Mouse (Mus musculus) limb, embryonic 14.5 days (tissue): ENCODE data around the gene Ctdsp2. TPM values are rescaled to one million over a fixed set of nuclear protein-coding genes. Genes with fewer than 3 reads are reported as not detected.

Experiments
- ATAC-seq: fragments of 200-750 bp; cut with Nextera tagmentation; 2 replicates; pipeline ENCODE4 v1.8.0; 2017; ENCODE audit warnings: low read depth, moderate number of reproducible peaks, moderate TSS enrichment; ENCODE audit not compliant: low FRiP score
- DNase-seq: peaks from one replicate; pipeline ENCODE4 v3.0.0-alpha.2; 2015; ENCODE audit warnings: low spot score
- H3K27ac ChIP-seq: fragments of 300-500 bp; sonication (generic); replicated peaks from 2 replicates; pipeline ENCODE4 v1.5.1; 2014; ENCODE audit warnings: low read depth, mild to moderate bottlenecking, low read length, moderate library complexity, mixed read lengths
- H3K27me3 ChIP-seq: fragments of 300-500 bp; sonication (generic); 2 replicates; pipeline ENCODE4 v1.6.1; 2014; ENCODE audit warnings: low read length, mixed read lengths; ENCODE audit not compliant: control insufficient read depth, insufficient read depth
- H3K36me3 ChIP-seq: fragments of 300-500 bp; sonication (generic); 2 replicates; pipeline ENCODE4 v1.6.1; 2014; ENCODE audit warnings: mild to moderate bottlenecking, low read length, moderate library complexity, mixed read lengths; ENCODE audit not compliant: control insufficient read depth, insufficient read depth
- H3K4me1 ChIP-seq: fragments of 300-500 bp; sonication (generic); 2 replicates; pipeline ENCODE4 v1.6.1; 2014; ENCODE audit warnings: antibody characterized with exemption, low read length, mixed read lengths; ENCODE audit not compliant: control insufficient read depth, insufficient read depth
- H3K4me2 ChIP-seq: fragments of 300-500 bp; sonication (generic); replicated peaks from 2 replicates; pipeline ENCODE4 v1.6.1; 2014; ENCODE audit warnings: low read depth, mild to moderate bottlenecking, low read length, moderate library complexity; ENCODE audit not compliant: severe bottlenecking
- H3K4me3 ChIP-seq: fragments of 300-500 bp; sonication (generic); replicated peaks from 2 replicates; pipeline ENCODE4 v1.5.1; 2014; ENCODE audit warnings: low read length
- H3K9ac ChIP-seq: fragments of 300-500 bp; sonication (generic); 2 replicates; pipeline ENCODE4 v1.6.1; 2014; ENCODE audit warnings: mild to moderate bottlenecking, low read depth, low read length, moderate library complexity; ENCODE audit not compliant: severe bottlenecking
- H3K9me3 ChIP-seq: fragments of 300-500 bp; sonication (generic); 2 replicates; pipeline ENCODE4 v1.6.1; 2016; ENCODE audit warnings: low read length; ENCODE audit not compliant: control insufficient read depth
- POLR2A ChIP-seq: fragments of 200-500 bp; IDR thresholded peaks from 2 replicates; pipeline ENCODE4 v1.8.0; 2012; ENCODE audit warnings: inconsistent platforms, mild to moderate bottlenecking, moderate library complexity, borderline replicate concordance; ENCODE audit not compliant: insufficient read depth, insufficient read length; ENCODE audit errors: extremely low read depth
- WGBS: fragments of 180-500 bp; shearing (Covaris S2); extraction: QIAGEN DNeasy Blood & Tissue Kit; methylation state at CpG from one replicate; pipeline ENCODE4 v1.1.7; 2014; 5-methylcytosine and 5-hydroxymethylcytosine counted together
- polyA plus RNA-seq, 2 experiments: library from polyadenylated mRNA; depleted of rRNA in 1 of 2; stranded (reverse) in 1 of 2; unstranded in 1 of 2; fragments of >200 nt; fragmentation: Nextera tagmentation in 1 of 2; extraction: Ambion mirVana in 1 of 2; gene quantifications; 2 replicates each; pipeline versions ENCODE4 v1.2.1 to v1.2.3; 2012 to 2014

Ctdsp2 gene
- polyA plus RNA-seq, 2 experiments = 143 to 230 TPM

GRCm38 (mm10) chr10:126931760-126932139, 46.8 kb upstream of the Ctdsp2 start:
- Histone ChIP-seq H3K9ac (peak overlapping the region; percentile 28; the same call in 1 of the 2 replicates), H3K4me1 (peaks cover 78% of the 10 kb centered on the region)

DNA sequence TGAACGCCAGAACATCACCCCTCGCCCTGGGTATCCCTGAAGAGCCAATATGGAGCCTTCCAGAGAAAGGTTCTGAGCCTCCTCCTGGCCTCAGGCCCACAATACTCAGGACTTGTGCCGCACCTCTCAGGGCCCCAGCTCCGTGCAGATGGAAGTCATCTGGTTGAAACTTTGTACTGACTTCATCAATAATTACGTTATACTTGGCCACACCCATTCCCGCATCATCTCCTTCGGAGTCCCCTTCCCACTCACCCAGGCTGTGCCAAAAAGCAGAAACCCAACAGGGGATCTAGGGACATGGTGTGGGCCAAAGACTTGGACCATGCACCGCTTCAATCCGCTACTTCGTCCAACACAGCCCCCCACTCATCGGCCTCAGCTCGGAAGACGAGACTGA, 44.0 kb upstream of the Ctdsp2 start:
- H3K27me3 ChIP-seq = no peaks in the 10 kb centered on the region
- WGBS = 70% methylated on average over 13 of the region's 13 CpGs
- H3K4me1 ChIP-seq = peaks cover 52% of the 10 kb centered on the region
- H3K4me3 ChIP-seq = no peak overlapping the region
- peak overlapping the region; percentile 17; the same call in 1 of the 2 replicates for H3K4me2 ChIP-seq
- ATAC-seq = no peak
- peak; percentile 71 for DNase-seq
- TF ChIP-seq POLR2A = no peak
- H3K9ac ChIP-seq = no peak overlapping the region
- H3K27ac ChIP-seq = peak overlapping the region; percentile 89
- H3K9me3 ChIP-seq = peaks cover 5% of the 10 kb centered on the region; the same call in 1 of the 2 replicates
- no peaks in the 10 kb centered on the region for H3K36me3 ChIP-seq

More at GRCm38 (mm10) chr10:126931760-126932139, 46.8 kb upstream of the Ctdsp2 start:
- peak overlapping the region; percentile 41 for H3K4me2 ChIP-seq
- no peak overlapping the region for H3K4me3 ChIP-seq
- no peak for DNase-seq
- no peaks in the 10 kb centered on the region for H3K9me3 ChIP-seq
- ATAC-seq = 0 out of 2 replicates have a peak, but pooled peaks have one; percentile 0
- H3K27ac ChIP-seq = peak overlapping the region; percentile 98
- H3K27me3 ChIP-seq = no peaks in the 10 kb centered on the region
- H3K36me3 ChIP-seq = no peaks in the 10 kb centered on the region
- TF ChIP-seq POLR2A = no peak

GRCm38 (mm10) chr10:126935121-126935520, 43.4 kb upstream of the Ctdsp2 start:
- no peak for ATAC-seq
- 43% methylated on average over 8 of the region's 8 CpGs for WGBS
- no peaks in the 10 kb centered on the region for H3K36me3 ChIP-seq

DNA sequence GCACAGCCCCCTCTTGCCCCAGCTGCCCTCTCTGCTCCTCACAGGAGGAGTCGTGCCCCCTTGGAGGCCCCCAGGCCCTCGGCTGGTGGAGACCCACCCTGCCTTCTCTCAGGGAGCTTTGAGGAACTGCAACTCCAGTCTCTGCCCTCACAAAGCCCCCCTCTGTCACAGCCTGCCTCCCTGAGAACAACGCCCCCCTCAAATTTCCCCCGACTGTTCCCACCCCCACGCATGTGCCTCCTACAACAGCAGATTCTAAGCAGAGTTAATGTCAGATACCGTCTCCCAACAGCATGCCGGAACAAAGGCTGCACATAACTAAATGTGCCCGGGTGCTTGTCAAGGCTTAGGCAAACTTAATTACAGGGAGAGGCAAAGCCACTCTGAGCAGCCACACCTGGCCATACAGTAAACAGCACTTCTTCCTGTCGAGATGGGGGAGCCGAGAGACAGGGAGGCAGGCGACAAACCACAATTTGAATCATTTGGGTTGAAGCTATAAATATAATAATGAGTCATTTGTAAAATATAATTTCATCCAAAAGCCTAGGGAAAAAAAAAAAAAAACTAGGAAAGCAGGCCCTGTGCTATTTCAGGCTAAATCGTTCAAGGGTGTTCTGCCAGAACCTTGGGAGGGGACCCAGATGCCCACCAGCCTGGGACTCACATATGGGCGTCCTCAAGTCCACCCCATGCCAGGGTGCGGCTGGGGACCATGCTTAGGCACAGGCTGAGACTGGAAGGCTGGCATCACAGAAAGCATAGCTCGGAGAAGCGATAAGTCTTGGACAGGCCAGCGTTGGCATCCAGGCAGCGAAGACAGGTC, 42.7 kb upstream of the Ctdsp2 start:
- Histone ChIP-seq H3K9me3 (peaks cover 5% of the 10 kb centered on the region; the same call in 1 of the 2 replicates), H3K9ac (peak overlapping the region; percentile 25; the same call in 1 of the 2 replicates), H3K27ac (peak overlapping the region; percentile 89), H3K4me3 (no peak overlapping the region), H3K27me3 (no peaks in the 10 kb centered on the region), H3K4me1 (peaks cover 40% of the 10 kb centered on the region), H3K36me3 (no peaks in the 10 kb centered on the region), H3K4me2 (no peak overlapping the region; the same call in 1 of the 2 replicates)
- no peak for TF ChIP-seq POLR2A
- ATAC-seq (peak; percentile 25), DNase-seq (peak; percentile 27)
- 44% methylated on average over 18 of the region's 18 CpGs for WGBS

More at GRCm38 (mm10) chr10:126935121-126935520, 43.4 kb upstream of the Ctdsp2 start:
- Histone ChIP-seq H3K9ac (peak overlapping the region; percentile 25; the same call in 1 of the 2 replicates), H3K9me3 (peaks cover 5% of the 10 kb centered on the region; the same call in 1 of the 2 replicates), H3K27me3 (no peaks in the 10 kb centered on the region), H3K4me3 (no peak overlapping the region), H3K27ac (peak overlapping the region; percentile 89), H3K4me1 (peaks cover 47% of the 10 kb centered on the region), H3K4me2 (peak overlapping the region; percentile 17; the same call in 1 of the 2 replicates)
- DNase-seq = no peak
- TF ChIP-seq POLR2A = no peak

GRCm38 (mm10) chr10:126940949-126941348, 37.6 kb upstream of the Ctdsp2 start:
- no peaks in the 10 kb centered on the region for H3K27me3 ChIP-seq
- no peak overlapping the region for H3K4me2 ChIP-seq
- DNase-seq = no peak
- no peak overlapping the region for H3K27ac ChIP-seq
- WGBS = 54% methylated on average over 7 of the region's 7 CpGs
- TF ChIP-seq POLR2A = no peak
- ATAC-seq = no peak
- H3K4me1 ChIP-seq = peaks cover 5% of the 10 kb centered on the region
- no peak overlapping the region for H3K4me3 ChIP-seq
- H3K36me3 ChIP-seq = no peaks in the 10 kb centered on the region
- H3K9ac ChIP-seq = no peak overlapping the region
- H3K9me3 ChIP-seq = peaks cover 5% of the 10 kb centered on the region; the same call in 1 of the 2 replicates
